Mouse (Mus musculus) myocyte (in vitro differentiated cells): ENCODE results near the gene Gm1553. TPM values are rescaled to one million over a fixed set of nuclear protein-coding genes. Genes with fewer than 3 reads are reported as not detected.

Experiments
- H3K27me3 ChIP-seq: one replicate; pipeline ENCODE4 v1.6.1; 2011; ENCODE audit not compliant: control insufficient read depth, insufficient read depth, insufficient read length
- H3K36me3 ChIP-seq: one replicate; pipeline ENCODE4 v1.6.1; 2011; ENCODE audit not compliant: control insufficient read depth, insufficient read depth
- H3K4me2 ChIP-seq: one replicate; pipeline ENCODE4 v1.6.1; 2011; ENCODE audit warnings: low read depth, control low read depth
- H3K4me3 ChIP-seq: one replicate; pipeline ENCODE4 v1.5.1; 2011; ENCODE audit warnings: mild to moderate bottlenecking, control low read depth, moderate library complexity
- H3K79me2 ChIP-seq: one replicate; pipeline ENCODE4 v1.6.1; 2011; ENCODE audit not compliant: control insufficient read depth, insufficient read depth
- H3ac ChIP-seq: one replicate; pipeline ENCODE4 v1.6.1; 2011; ENCODE audit not compliant: control insufficient read depth, insufficient read length
- CEBPB ChIP-seq: IDR thresholded peaks from 2 replicates; pipeline ENCODE4 v1.6.1; 2011; ENCODE audit warnings: mild to moderate bottlenecking, moderate library complexity; ENCODE audit not compliant: poor library complexity, insufficient read depth, severe bottlenecking
- E2F4 ChIP-seq: IDR thresholded peaks from one replicate; pipeline ENCODE4 v1.6.1; 2011; ENCODE audit warnings: mild to moderate bottlenecking, control low read depth, moderate library complexity; ENCODE audit not compliant: insufficient read depth
- MAX ChIP-seq: IDR thresholded peaks from one replicate; pipeline ENCODE4 v1.6.1; 2011; ENCODE audit warnings: low read depth, mild to moderate bottlenecking, control low read depth
- MYOD1 ChIP-seq, 3 experiments: IDR thresholded peaks; one replicate each; pipeline ENCODE4 v1.6.1; 2011; ENCODE audit warnings: control low read depth in 2 of 3, low read depth in 2 of 3, mild to moderate bottlenecking in 2 of 3, moderate library complexity in 1 of 3; ENCODE audit not compliant: insufficient read length in 2 of 3, control insufficient read depth in 1 of 3
- POLR2A ChIP-seq: IDR thresholded peaks from one replicate; pipeline ENCODE4 v1.6.1; 2011; ENCODE audit warnings: low read depth, mild to moderate bottlenecking, control low read depth, moderate library complexity; ENCODE audit not compliant: insufficient read length
- SRF ChIP-seq: IDR thresholded peaks from one replicate; pipeline ENCODE4 v1.6.1; 2011; ENCODE audit warnings: low read depth; ENCODE audit not compliant: control insufficient read depth, insufficient read length
- TCF12 ChIP-seq: IDR thresholded peaks from one replicate; pipeline ENCODE4 v1.6.1; 2011; ENCODE audit warnings: mild to moderate bottlenecking, control low read depth; ENCODE audit not compliant: poor library complexity, insufficient read depth, severe bottlenecking
- USF1 ChIP-seq: IDR thresholded peaks from one replicate; pipeline ENCODE4 v1.6.1; 2011; ENCODE audit warnings: low read depth, mild to moderate bottlenecking, control low read depth, moderate library complexity
- polyA plus RNA-seq: library from polyadenylated mRNA; unstranded; fragments of >200 nt; fragmentation: generic; extraction: Trizol; gene quantifications from one replicate; pipeline ENCODE4 v1.2.1, GENCODE M21; 2012; ENCODE audit warnings: missing spikeins

Gene Gm1553
- polyA plus RNA-seq = not detected

- Histone ChIP-seq H3K4me2 (no peak within 1 kb of the TSS), H3K36me3 (no peaks in the 10 kb centered on the region), H3K27me3 (no peaks in the 10 kb centered on the region), H3ac (no peak within 1 kb of the TSS), H3K79me2 (no peaks in the 10 kb centered on the region), H3K4me3 (no peak within 1 kb of the TSS)
- TF ChIP-seq TCF12 (no peak), MAX (no peak), CEBPB (no peak), E2F4 (no peak), MYOD1 (IDR thresholded peaks at IDR 0.05; ENCODE audit: control insufficient read depth in 1 of 3, insufficient read length in 2 of 3, low read depth in 2 of 3) (no peak), USF1 (no peak), SRF (no peak), POLR2A (no peak)
These were observed at the start of gene Gm1553 for GRCm38 (mm10) chr10:82492518-82492917. Gene Gm1553 (minus strand): TSS chr10:82492618.

Other genes starting within 250 kb of the Gm1553 start
- gene 4932415D10Rik, start 176.0 kb downstream of the Gm1553 start, polyA plus RNA-seq = not detected
- gene Gm4924, start 138.4 kb downstream of the Gm1553 start, polyA plus RNA-seq = 4.2 TPM
- 13.4 TPM for gene 1190007I07Rik, start 130.6 kb upstream of the Gm1553 start, polyA plus RNA-seq
- 18.2 TPM for gene Tdg, start 137.2 kb upstream of the Gm1553 start, polyA plus RNA-seq
- gene Glt8d2, start 198.0 kb upstream of the Gm1553 start, polyA plus RNA-seq = 2.8 TPM
- gene Hcfc2, start 203.5 kb upstream of the Gm1553 start, polyA plus RNA-seq = 13.0 TPM